Mouse (Mus musculus): Measurements from ENCODE around the gene Neurl3. TPM values are rescaled to one million over a fixed set of nuclear protein-coding genes. Genes with fewer than 3 reads are reported as not detected.
A peak's percentile ranks its signal among the peaks of the same experiment; 100 is the strongest.

Gene Neurl3
- total and polyA plus RNA-seq, 3 experiments, result 0.92 to 3.3 TPM; not detected in 1

DNA sequence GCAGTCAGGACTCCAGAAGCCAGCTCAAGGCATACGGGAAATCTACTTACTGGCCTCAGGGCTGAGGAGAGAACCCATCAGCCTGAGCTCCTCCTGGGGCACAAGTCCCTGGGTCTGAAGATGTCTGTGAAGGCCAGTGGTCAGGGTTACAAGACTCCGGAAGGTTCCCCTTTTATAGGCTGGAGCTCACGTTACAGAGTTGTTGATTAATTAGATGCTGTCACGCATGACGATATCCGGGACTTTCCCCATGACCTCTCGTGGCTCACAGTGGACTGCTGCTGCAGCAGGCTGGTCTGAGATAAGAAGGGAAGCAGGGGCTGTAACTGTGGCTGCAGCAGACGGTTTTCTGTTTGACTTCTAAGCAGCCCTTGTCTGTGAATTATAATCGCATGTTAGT lies 1.2 kb downstream of the Neurl3 start:
- peak; percentile 75 for DNase-seq (ENCODE audit: low read depth, low spot score)
- Histone ChIP-seq H3K36me3 (ENCODE audit: control insufficient read depth in 1 of 2, insufficient read depth in 2 of 2, low read length in 2 of 2) (peaks cover 0 to 23% of the 10 kb centered on the region in 2 experiments; a peak in 2 of 4 replicates), H3K4me3 (ENCODE audit: control insufficient read depth in 1 of 2, insufficient read depth in 1 of 2, low read depth in 2 of 2, low read length in 2 of 2) (peak overlapping the region; percentile 52 to 55), H3K4me1 (ENCODE audit: control insufficient read depth in 1 of 2, insufficient read depth in 2 of 2, low read length in 2 of 2) (peaks cover 13 to 55% of the 10 kb centered on the region in 2 experiments), H3K9ac (ENCODE audit: control insufficient read depth, low read depth, low read length, poor library complexity, severe bottlenecking) (peak overlapping the region; percentile 51), H3K27ac (ENCODE audit: control insufficient read depth, low read depth, low read length) (peak overlapping the region; percentile 28), H3K27me3 (ENCODE audit: control insufficient read depth in 1 of 2, insufficient read depth in 2 of 2, low read length in 2 of 2) (no peaks in the 10 kb centered on the region), H3K9me3 (replicated peaks; ENCODE audit: insufficient read depth, low read length) (no peaks in the 10 kb centered on the region), H3K79me2 (ENCODE audit: control insufficient read depth, insufficient read depth, low read length, poor library complexity) (no peaks in the 10 kb centered on the region)
- no peak for TF ChIP-seq MXI1 (IDR thresholded peaks at IDR 0.05; ENCODE audit: low read depth, low read length)
- peak; percentile 62 for TF ChIP-seq TCF12 (IDR thresholded peaks at IDR 0.05; ENCODE audit: low read depth, low read length)
- TF ChIP-seq ZMIZ1 (IDR thresholded peaks at IDR 0.05; ENCODE audit: low read depth, low read length), result no peak
- peak; percentile 66 to 69 for TF ChIP-seq EP300 (IDR thresholded peaks at IDR 0.05; ENCODE audit: low read depth in 1 of 2, low read length in 2 of 2)
- TF ChIP-seq POLR2AphosphoS5 (IDR thresholded peaks at IDR 0.05; ENCODE audit: borderline replicate concordance, low read depth, low read length), result no peak
- no peak for TF ChIP-seq USF2 (IDR thresholded peaks at IDR 0.05; ENCODE audit: borderline replicate concordance in 1 of 2, insufficient read depth in 1 of 2, low read depth in 1 of 2, low read length in 2 of 2)
- no peak; the same call in 1 of the 2 replicates for TF ChIP-seq RCOR1 (IDR thresholded peaks at IDR 0.05; ENCODE audit: low read depth, low read length)
- no peak for TF ChIP-seq UBTF (IDR thresholded peaks at IDR 0.05; ENCODE audit: borderline replicate concordance, insufficient read depth, low read depth, low read length)
- peak; percentile 69 for TF ChIP-seq ETS1 (IDR thresholded peaks at IDR 0.05; ENCODE audit: low read depth, low read length)
- TF ChIP-seq KAT2A (conservative IDR thresholded peaks at IDR 0.05; ENCODE audit: low read depth, low read length), result no peak
- TF ChIP-seq ZC3H11A (IDR thresholded peaks at IDR 0.05; ENCODE audit: low read depth, low read length), result no peak
- peak; percentile 55; the same call in 1 of the 2 replicates for TF ChIP-seq GATA1 (IDR thresholded peaks at IDR 0.05; ENCODE audit: low read depth, low read length)
- 0 out of 2 replicates have a peak, but pooled peaks have one; percentile 9 for TF ChIP-seq MYC (IDR thresholded peaks at IDR 0.05; ENCODE audit: low read depth, low read length)
- peak; percentile 80; the same call in 1 of the 2 replicates for TF ChIP-seq BHLHE40 (IDR thresholded peaks at IDR 0.05; ENCODE audit: borderline replicate concordance, low read depth, low read length)
- TF ChIP-seq SMC3 (IDR thresholded peaks at IDR 0.05; ENCODE audit: low read depth, low read length), result no peak
- TF ChIP-seq TAL1 (IDR thresholded peaks at IDR 0.05; ENCODE audit: low read length), result peak; percentile 70

GRCm38 (mm10) chr1:36272546-36272945 lies 1.9 kb downstream of the Neurl3 start:
- no peaks in the 10 kb centered on the region for H3K27me3 ChIP-seq (ENCODE audit: control insufficient read depth in 1 of 2, insufficient read depth in 2 of 2, low read length in 2 of 2)
- no peaks in the 10 kb centered on the region for H3K9me3 ChIP-seq (replicated peaks; ENCODE audit: insufficient read depth, low read length)
- peak overlapping the region; percentile 28; the same call in 1 of the 2 replicates for H3K27ac ChIP-seq (ENCODE audit: control insufficient read depth, low read depth, low read length)
- H3K4me3 ChIP-seq (ENCODE audit: control insufficient read depth in 1 of 2, insufficient read depth in 1 of 2, low read depth in 2 of 2, low read length in 2 of 2), result peak overlapping the region; percentile 52 to 55; a peak in 3 of 4 replicates
- H3K79me2 ChIP-seq (ENCODE audit: control insufficient read depth, insufficient read depth, low read length, poor library complexity), result no peaks in the 10 kb centered on the region
- peak; percentile 70 for DNase-seq (ENCODE audit: low read depth, low spot score)
- H3K4me1 ChIP-seq (ENCODE audit: control insufficient read depth in 1 of 2, insufficient read depth in 2 of 2, low read length in 2 of 2), result peaks cover 13 to 55% of the 10 kb centered on the region in 2 experiments
- H3K36me3 ChIP-seq (ENCODE audit: control insufficient read depth in 1 of 2, insufficient read depth in 2 of 2, low read length in 2 of 2), result peaks cover 0 to 23% of the 10 kb centered on the region in 2 experiments; a peak in 2 of 4 replicates
- H3K9ac ChIP-seq (ENCODE audit: control insufficient read depth, low read depth, low read length, poor library complexity, severe bottlenecking), result peak overlapping the region; percentile 51; the same call in 1 of the 2 replicates
- no peak for TF ChIP-seq ZC3H11A (IDR thresholded peaks at IDR 0.05; ENCODE audit: low read depth, low read length)
- no peak for TF ChIP-seq ZKSCAN1 (IDR thresholded peaks at IDR 0.05; ENCODE audit: low read depth, low read length)
- peak; percentile 34 for TF ChIP-seq GATA1 (IDR thresholded peaks at IDR 0.05; ENCODE audit: low read depth, low read length)
- 0 out of 2 replicates have a peak, but pooled peaks have one; percentile 24 for TF ChIP-seq ETS1 (IDR thresholded peaks at IDR 0.05; ENCODE audit: low read depth, low read length)
- TF ChIP-seq USF1 (IDR thresholded peaks at IDR 0.05; ENCODE audit: low read depth, low read length), result peak; percentile 92
- TF ChIP-seq MXI1 (IDR thresholded peaks at IDR 0.05; ENCODE audit: low read depth, low read length), result peak; percentile 2; the same call in 1 of the 2 replicates
- no peak for TF ChIP-seq JUND (IDR thresholded peaks at IDR 0.05; ENCODE audit: low read depth, low read length)
- TF ChIP-seq RAD21 (IDR thresholded peaks at IDR 0.05; ENCODE audit: low read depth, low read length), result no peak
- no peak for TF ChIP-seq SMC3 (IDR thresholded peaks at IDR 0.05; ENCODE audit: low read depth, low read length)
- TF ChIP-seq USF2 (IDR thresholded peaks at IDR 0.05; ENCODE audit: borderline replicate concordance in 1 of 2, insufficient read depth in 1 of 2, low read depth in 1 of 2, low read length in 2 of 2), result peak in 1 of 2 experiments; percentile 58; a peak in 1 of 4 replicates
- 0 out of 2 replicates have a peak, but pooled peaks have one; percentile 56 for TF ChIP-seq MAX (IDR thresholded peaks at IDR 0.05; ENCODE audit: low read length)
- TF ChIP-seq NELFE (IDR thresholded peaks at IDR 0.05; ENCODE audit: low read depth, low read length), result 0 out of 2 replicates have a peak, but pooled peaks have one; percentile 30
- TF ChIP-seq ZNF384 (IDR thresholded peaks at IDR 0.05; ENCODE audit: low read depth, low read length), result 0 out of 2 replicates have a peak, but pooled peaks have one; percentile 22
- no peak for TF ChIP-seq MEF2A (IDR thresholded peaks at IDR 0.05; ENCODE audit: extremely low read depth, insufficient replicate concordance, low read depth, low read length, poor library complexity, severe bottlenecking)
- no peak for TF ChIP-seq CHD1 (IDR thresholded peaks at IDR 0.05; ENCODE audit: low read depth, low read length)
- TF ChIP-seq ZMIZ1 (IDR thresholded peaks at IDR 0.05; ENCODE audit: low read depth, low read length), result no peak
- TF ChIP-seq KAT2A (conservative IDR thresholded peaks at IDR 0.05; ENCODE audit: low read depth, low read length), result no peak
- TF ChIP-seq BHLHE40 (IDR thresholded peaks at IDR 0.05; ENCODE audit: borderline replicate concordance, low read depth, low read length), result peak; percentile 60; the same call in 1 of the 2 replicates
- TF ChIP-seq POLR2A (IDR thresholded peaks at IDR 0.05; ENCODE audit: control insufficient read depth in 1 of 2, insufficient read depth in 1 of 2, low read depth in 1 of 2, low read length in 2 of 2, poor library complexity in 1 of 2), result no peak
- peak in 1 of 2 experiments; percentile 37; a peak in 1 of 4 replicates for TF ChIP-seq EP300 (IDR thresholded peaks at IDR 0.05; ENCODE audit: low read depth in 1 of 2, low read length in 2 of 2)
- no peak for TF ChIP-seq MYC (IDR thresholded peaks at IDR 0.05; ENCODE audit: low read depth, low read length)
- no peak for TF ChIP-seq ELF1 (IDR thresholded peaks at IDR 0.05; ENCODE audit: low read depth, low read length)

Measured in MEL (cell line).